Mouse (Mus musculus) liver, postnatal 0 days (tissue): ENCODE results near the gene Wdr91.

Source experiments
- CTCF ChIP-seq: sonication (generic); IDR thresholded peaks from 2 replicates; pipeline ENCODE4 v1.5.1; 2016; ENCODE audit warnings: antibody characterized with exemption, low read depth
- EP300 ChIP-seq: IDR thresholded peaks from 2 replicates; pipeline ENCODE4 v1.6.1; 2016; ENCODE audit warnings: antibody characterized with exemption, low read depth, mild to moderate bottlenecking

GRCm38 (mm10) chr6:34865711-34866593, 44.7 kb downstream of the Wdr91 start:
- TF ChIP-seq EP300 (no peak; the same call in 1 of the 2 replicates), CTCF (no peak)
